Mouse (Mus musculus) right cerebral cortex, postnatal 10 days (tissue): ENCODE results near the gene Abtb2.
A peak's percentile ranks its signal among the peaks of the same experiment; 100 is the strongest.

Source experiments
- DNase-seq, 2 experiments: peaks; one replicate each; pipeline ENCODE4 v3.0.0; 2021; ENCODE audit warnings: low spot score in 2 of 2

Abtb2 gene

DNA sequence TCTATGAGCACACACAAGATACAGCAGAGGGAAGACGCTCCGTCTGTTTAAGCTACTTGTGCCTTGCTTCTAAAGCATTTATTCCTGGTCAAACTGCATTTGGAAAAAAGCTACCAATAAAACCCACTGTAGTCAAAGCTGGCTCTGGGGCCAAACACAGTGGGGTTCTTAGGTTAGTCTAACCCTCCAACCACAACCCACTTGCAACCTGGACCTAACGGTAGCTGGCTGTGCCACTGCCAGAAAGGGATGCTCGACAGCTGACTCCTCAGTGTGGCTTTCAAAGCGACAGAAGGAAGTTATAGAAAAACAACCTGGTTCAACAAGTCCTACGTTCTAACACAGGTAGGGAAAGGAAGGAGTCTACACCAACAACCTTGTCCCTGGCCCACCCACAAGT, 165.3 kb downstream of the Abtb2 start:
- DNase-seq, result no peak

DNA sequence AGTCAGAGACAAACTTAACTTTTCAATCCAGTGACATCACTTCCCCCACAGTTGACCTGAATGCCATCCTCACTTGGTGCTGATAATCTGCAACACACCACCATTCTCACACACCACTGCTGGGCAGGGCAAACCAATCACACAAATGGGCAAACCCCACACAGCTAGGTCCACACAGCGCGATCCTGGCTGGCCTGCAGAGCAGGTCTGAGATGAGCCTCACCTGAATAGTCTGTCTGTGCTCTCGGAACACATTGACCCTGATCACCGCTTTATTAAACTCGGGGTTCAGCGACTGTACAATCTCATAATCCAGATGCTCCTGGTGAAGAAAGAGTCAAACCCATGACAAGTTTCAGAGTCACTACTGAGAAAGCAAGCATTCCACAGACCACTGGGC, 176.7 kb downstream of the Abtb2 start:
- peak in 1 of 2 experiments; percentile 11 for DNase-seq

DNA sequence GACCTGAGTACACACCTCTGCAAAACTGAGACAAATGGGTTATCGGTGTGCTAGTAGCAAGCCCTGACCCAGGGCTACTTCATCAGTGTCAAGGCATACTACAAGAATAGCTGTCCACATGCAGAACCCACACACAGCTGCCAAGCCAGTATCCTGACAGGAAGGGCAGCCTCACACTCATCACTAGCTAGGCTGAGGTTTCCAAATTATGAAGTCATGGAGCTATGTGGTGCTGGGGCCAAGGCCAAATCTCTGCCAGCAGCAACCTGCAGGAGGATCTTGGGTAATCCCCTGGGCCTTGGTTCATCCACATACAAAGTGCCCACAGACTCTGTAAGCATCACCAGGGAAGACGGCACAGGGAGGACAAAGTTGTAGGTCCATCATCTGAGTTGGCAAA, 177.4 kb downstream of the Abtb2 start:
- DNase-seq, result peak in 1 of 2 experiments; percentile 14

DNA sequence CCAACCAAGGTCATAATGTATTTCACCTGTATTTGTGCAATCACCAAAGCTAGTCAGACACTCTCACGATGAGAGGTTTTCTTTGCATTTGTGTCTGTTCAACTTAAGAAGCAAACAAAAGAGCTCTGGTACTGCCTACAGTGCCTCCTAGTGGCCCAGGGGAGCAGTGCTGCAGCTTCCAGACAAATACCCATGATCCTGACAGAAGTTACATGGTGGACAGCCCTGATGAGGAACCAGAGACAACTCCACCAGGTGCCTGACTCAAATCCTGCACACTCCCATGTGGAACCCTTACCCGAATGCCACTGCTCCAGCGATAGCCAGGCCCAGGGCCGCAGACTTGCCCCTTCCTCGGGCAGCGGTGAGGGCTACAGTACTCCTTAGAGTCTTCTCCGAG, 177.9 kb downstream of the Abtb2 start:
- DNase-seq, result peak; percentile 59 to 67

DNA sequence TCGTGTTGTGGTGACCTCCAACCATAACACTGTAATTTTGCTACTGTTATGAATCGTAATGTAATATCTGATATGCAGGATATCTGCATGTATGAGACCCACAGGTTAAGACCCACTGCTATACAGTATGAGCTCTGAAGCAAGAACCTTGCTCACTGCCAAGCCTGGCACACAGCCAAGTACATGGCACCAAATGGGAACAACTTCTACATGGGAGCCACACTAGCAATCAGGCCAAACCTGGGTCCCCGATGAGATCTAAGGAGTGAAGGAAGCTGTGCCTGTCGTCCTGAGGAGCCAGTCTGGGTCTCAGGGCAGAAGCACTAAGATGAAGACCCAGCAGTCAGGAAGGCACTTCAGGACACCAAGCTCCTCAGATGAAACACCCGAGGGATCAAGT, 179.4 kb downstream of the Abtb2 start:
- peak in 1 of 2 experiments; percentile 32 for DNase-seq

DNA sequence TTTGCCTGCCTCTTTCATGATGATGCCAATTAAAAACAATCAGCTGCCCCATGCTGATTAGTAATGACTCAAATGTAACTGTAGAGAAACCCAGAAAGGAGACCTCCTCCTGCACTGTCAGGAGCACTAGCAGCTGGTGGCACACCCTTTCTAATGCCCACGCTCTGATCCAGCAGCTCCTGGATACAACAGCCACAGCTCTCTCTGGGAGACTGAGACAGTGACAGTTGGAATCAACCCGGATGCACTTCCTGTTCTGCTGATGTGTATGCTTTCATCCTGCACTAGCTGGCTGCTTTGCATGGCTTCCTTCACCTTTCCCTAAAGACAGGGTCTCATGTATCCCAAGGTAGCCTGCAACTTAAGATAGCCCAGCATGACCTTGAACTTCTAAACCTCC, 180.0 kb downstream of the Abtb2 start:
- DNase-seq, result peak in 1 of 2 experiments; percentile 16

DNA sequence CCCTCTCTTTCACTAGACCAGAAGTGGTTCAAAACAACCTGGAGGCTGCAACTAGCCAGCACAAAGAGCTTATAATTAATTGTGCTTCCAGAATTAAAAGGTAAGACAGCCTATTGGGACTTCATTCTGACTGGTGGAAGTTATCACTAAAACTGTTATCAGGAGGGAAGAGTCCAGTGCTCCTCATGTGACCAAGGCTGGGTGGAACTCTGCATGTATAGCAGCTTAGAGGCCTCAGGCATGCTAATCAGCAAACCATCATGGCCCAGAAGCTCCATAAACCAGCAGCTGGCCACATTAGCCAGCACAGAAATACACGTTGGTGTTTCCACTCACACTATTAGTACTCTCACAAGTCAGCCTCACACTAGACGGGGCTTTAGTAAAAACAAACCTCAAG, 180.7 kb downstream of the Abtb2 start:
- peak in 1 of 2 experiments; percentile 1 for DNase-seq

DNA sequence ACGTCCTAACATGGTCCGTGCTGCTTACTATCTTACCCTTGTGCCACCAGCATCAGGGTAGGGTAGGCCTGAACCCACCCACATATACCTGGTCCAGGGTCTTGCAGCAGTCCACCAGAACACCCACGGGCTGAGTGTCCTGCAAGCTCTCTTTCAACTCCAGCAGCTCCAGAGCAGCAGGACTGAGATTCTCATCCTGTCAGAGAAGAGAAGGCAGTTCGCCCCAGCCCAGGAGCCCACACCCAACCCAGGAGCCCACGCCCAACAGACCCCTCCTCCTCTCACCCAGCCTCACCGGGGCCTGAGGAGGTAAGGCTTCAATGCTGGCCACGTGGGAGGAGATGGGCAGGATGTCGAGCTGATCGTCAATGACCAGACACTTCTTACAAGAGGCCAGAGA, 181.8 kb downstream of the Abtb2 start:
- DNase-seq, result no peak

DNA sequence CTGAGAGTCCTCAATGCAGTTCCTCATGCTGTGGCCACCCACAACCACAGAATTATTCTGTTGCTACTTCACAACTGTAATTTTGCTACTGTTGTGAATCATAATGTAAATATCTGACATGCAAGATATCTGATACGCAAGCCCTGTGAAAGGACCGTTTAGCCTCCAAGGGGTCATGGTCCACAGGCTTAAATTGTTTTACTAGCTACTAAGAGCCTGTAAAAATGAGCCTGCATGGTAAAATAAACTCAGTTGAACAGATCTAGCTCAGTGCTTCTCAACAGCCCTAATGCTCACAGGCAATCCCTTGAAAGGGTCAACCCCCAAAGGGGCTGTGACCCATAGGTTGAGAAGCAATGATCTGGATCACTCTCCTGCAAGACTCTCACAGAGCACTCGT, 183.0 kb downstream of the Abtb2 start:
- peak in 1 of 2 experiments; percentile 9 for DNase-seq

DNA sequence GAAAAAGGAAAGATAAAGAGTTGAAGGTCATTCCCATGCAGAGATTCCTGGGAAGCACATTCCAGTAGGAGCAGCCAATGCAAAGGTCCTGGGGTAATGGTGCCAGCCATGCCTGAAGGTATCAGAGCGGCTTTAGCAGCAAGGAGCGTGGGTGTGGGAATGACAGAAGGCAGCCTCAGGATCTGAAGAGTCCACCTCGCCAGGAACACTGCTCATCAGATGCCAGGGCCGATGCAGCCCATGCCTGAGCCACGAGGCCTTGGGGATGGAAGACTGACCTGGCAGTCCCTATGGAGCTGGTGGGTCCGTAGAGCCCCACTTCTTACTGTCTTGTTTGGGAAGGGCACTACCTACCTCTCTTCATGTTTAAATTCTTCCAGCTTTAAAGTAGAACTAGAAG, 185.7 kb downstream of the Abtb2 start:
- DNase-seq, result peak in 1 of 2 experiments; percentile 15

DNA sequence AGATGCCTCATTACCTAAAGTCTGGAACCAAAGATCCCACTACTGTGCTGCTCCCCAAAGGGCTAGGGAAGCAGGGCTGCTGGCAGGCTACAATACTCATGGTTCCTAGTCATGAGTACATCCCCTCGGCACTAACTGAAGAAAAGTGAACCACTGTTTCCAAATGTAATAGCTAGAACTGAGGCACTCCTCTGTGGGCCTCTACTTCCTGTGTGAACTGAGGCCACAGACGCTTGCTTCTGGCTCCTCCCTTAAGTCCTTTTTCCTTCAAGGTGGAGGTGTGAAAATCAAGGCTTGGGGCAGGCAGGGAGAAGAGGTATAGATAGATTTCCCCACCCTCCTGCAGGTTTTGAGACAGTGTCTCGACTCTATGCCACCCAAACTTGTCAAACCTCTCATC, 188.5 kb downstream of the Abtb2 start:
- peak in 1 of 2 experiments; percentile 5 for DNase-seq

DNA sequence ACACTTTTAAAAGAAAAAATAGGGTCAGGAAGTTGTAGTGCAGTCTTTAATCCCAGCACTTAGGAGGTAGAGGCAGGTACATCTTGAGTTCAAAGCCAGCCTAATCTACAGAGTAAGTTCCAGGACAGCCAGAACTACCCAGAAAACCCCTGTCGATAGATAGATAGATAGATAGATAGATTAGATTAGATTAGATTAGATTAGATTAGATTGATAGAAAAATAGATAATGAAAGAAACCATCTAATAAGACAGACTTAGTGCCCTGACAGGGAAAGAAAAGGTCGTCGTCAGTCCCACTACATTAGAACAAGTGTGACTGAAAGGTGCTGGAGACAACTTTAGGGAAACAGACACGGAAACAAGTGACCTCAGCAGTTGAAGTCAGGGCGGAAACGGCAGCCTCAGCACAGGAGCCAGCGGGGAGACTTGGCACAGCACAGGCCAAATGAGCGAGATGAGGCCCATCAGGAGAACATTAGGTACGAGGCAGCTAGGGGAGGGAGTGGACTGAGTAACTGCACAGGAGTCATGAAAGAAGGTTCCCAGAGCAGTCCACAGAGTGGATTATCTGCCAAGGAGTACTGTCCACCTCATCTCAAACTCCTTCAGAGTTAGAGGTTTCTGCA, 189.5 kb downstream of the Abtb2 start:
- DNase-seq, result peak in 1 of 2 experiments; percentile 19

DNA sequence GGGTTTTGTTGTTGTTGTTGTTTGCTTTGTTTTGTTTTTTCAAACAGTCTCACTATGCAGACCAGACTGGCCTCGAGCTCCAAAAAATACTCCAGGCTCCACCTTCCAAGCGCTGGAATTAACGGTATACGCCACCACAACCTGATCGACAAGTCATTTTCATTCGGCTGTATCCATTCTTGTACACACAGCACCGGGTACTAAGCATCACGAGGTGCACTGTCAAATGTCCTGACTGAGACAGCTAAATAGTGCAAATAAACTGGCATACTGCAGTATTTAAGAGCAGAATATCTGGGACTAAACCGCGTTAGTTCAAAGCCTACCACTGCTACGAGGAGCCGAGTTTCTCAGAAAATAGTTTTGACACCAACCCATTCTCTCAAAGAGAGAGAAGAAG, 194.3 kb downstream of the Abtb2 start:
- DNase-seq, result peak in 1 of 2 experiments; percentile 51

DNA sequence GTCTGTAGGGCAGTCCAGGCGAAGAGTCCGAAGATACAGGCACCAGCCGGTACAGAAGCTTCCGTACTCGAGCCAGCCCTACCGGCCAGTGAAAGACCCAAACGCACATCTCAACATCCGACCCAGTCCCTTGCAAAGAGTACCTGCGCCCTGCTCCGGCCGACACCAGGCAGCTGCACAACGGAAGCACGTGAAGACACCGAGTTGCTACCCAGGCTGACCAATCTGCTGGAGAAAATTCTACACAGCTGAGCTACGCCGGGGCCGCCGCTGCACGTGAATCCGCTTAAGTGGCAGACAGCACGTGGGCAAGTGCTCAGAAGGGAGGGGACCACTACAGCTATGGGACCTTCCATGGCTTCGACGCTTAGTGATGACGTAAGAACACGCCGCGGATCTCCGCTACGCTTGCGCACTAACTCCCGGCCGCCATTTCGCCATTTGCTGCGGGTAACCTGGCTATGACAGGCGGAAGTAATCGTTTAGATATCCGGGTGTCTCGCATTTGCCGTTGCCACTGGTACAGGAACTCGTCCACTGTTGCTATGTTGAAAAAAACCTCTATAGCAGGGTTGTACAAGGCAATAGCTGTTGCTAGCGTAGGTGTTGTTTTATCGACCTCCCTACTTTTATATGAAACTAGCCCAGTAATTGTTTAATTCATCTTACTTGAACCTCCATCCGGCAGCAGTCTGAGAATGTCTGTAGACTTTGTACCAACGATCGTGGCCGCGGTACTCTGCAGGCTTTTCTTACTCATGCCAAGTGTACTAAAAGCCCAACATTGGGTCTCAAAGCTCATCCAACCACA, 195.0 kb downstream of the Abtb2 start, which contains the start of gene Nat10:
Gene Nat10, minus strand, starts transcription at position 365 of the 811 bp plus-strand sequence.
- DNase-seq, result peak; percentile 99

DNA sequence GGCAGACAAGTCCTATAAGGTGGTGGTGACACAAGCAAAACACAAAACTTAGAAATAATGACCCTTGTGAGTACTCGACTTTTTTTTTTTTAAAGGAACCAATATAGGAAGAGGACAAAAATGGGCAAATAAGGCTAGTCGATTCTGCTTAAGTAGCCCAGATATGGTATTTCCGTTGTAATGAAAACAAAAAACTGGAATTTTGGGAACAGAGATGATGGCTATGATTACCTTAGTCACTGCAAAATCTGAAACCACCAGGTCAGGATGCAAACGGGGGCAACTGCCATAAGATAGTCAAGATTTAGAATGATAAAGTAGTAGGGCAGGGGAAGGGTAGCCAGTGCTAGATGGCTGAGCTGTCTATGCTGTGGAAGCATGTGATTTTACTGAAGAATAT, 195.9 kb downstream of the Abtb2 start:
- no peak for DNase-seq

DNA sequence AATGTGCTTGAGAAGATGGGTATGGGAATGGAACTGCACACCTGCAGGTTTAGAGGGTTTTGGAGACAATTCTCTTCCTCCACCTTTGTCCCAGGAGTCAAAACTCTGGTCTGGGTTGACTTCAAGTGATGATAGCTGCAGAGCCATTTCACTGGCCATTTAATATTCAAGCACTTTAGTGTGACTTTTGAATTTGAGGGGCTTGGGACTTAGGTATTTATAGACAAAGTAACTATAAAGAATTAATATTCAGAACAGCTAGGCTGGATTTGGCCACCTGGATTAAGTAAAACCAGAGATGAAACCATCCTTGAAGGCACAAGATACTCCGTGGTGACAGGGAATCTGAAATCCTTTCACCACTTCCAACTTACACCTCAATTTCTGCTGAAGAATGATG, 196.4 kb downstream of the Abtb2 start:
- DNase-seq, result no peak
